Mouse (Mus musculus): ENCODE results near the gene Gm19402. TPM values are rescaled to one million over a fixed set of nuclear protein-coding genes. Genes with fewer than 3 reads are reported as not detected.

Gm19402 gene
- polyA plus RNA-seq, 2 experiments = not detected

- ATAC-seq (ENCODE audit: low FRiP score, low read depth) = no peak
- Histone ChIP-seq H3K4me2 (replicated peaks; ENCODE audit: low read depth, low read length, severe bottlenecking) (no peak overlapping the region), H3K36me3 (ENCODE audit: control insufficient read depth, insufficient read depth, low read length) (peaks cover 37% of the 10 kb centered on the region), H3K9me3 (ENCODE audit: control insufficient read depth, low read length) (no peaks in the 10 kb centered on the region), H3K27me3 (ENCODE audit: control insufficient read depth, insufficient read depth, low read length) (no peaks in the 10 kb centered on the region), H3K4me1 (ENCODE audit: control insufficient read depth, insufficient read depth, low read length) (no peaks in the 10 kb centered on the region), H3K27ac (replicated peaks; ENCODE audit: low read depth, low read length) (no peak overlapping the region), H3K4me3 (replicated peaks; ENCODE audit: low read length) (no peak overlapping the region), H3K9ac (ENCODE audit: low read depth, low read length, severe bottlenecking) (no peak overlapping the region)
- TF ChIP-seq POLR2A (IDR thresholded peaks at IDR 0.05; ENCODE audit: borderline replicate concordance, extremely low read depth, insufficient read depth, insufficient read length) = no peak
- DNase-seq (ENCODE audit: low spot score) = no peak
- WGBS = 86% methylated on average over 8 of the region's 8 CpGs
Observed at GRCm38 (mm10) chr10:77647901-77648300, 42.7 kb downstream of the Gm19402 start.

- H3K36me3 ChIP-seq (ENCODE audit: control insufficient read depth, insufficient read depth, low read length) = peaks cover 41% of the 10 kb centered on the region
- no peak overlapping the region for H3K9ac ChIP-seq (ENCODE audit: low read depth, low read length, severe bottlenecking)
- no peaks in the 10 kb centered on the region for H3K4me1 ChIP-seq (ENCODE audit: control insufficient read depth, insufficient read depth, low read length)
- no peak for DNase-seq (ENCODE audit: low spot score)
- 88% methylated on average over 1 of the region's 1 CpGs for WGBS
- TF ChIP-seq POLR2A (IDR thresholded peaks at IDR 0.05; ENCODE audit: borderline replicate concordance, extremely low read depth, insufficient read depth, insufficient read length) = no peak
- no peak for ATAC-seq (ENCODE audit: low FRiP score, low read depth)
- H3K4me2 ChIP-seq (replicated peaks; ENCODE audit: low read depth, low read length, severe bottlenecking) = no peak overlapping the region
- H3K27me3 ChIP-seq (ENCODE audit: control insufficient read depth, insufficient read depth, low read length) = no peaks in the 10 kb centered on the region
- H3K4me3 ChIP-seq (replicated peaks; ENCODE audit: low read length) = no peak overlapping the region
- H3K27ac ChIP-seq (replicated peaks; ENCODE audit: low read depth, low read length) = no peak overlapping the region
- H3K9me3 ChIP-seq (ENCODE audit: control insufficient read depth, low read length) = no peaks in the 10 kb centered on the region
Observed at GRCm38 (mm10) chr10:77647461-77647860, 43.1 kb downstream of the Gm19402 start.

- no peak overlapping the region for H3K4me2 ChIP-seq (replicated peaks; ENCODE audit: low read depth, low read length, severe bottlenecking)
- no peaks in the 10 kb centered on the region for H3K4me1 ChIP-seq (ENCODE audit: control insufficient read depth, insufficient read depth, low read length)
- H3K36me3 ChIP-seq (ENCODE audit: control insufficient read depth, insufficient read depth, low read length) = peaks cover 58% of the 10 kb centered on the region
- no peak overlapping the region for H3K4me3 ChIP-seq (replicated peaks; ENCODE audit: low read length)
- no peak for TF ChIP-seq POLR2A (IDR thresholded peaks at IDR 0.05; ENCODE audit: borderline replicate concordance, extremely low read depth, insufficient read depth, insufficient read length)
- H3K9ac ChIP-seq (ENCODE audit: low read depth, low read length, severe bottlenecking) = no peak overlapping the region
- ATAC-seq (ENCODE audit: low FRiP score, low read depth) (no peak), DNase-seq (ENCODE audit: low spot score) (no peak)
- 91% methylated on average over 5 of the region's 5 CpGs for WGBS
- no peak overlapping the region for H3K27ac ChIP-seq (replicated peaks; ENCODE audit: low read depth, low read length)
- no peaks in the 10 kb centered on the region for H3K9me3 ChIP-seq (ENCODE audit: control insufficient read depth, low read length)
- H3K27me3 ChIP-seq (ENCODE audit: control insufficient read depth, insufficient read depth, low read length) = no peaks in the 10 kb centered on the region
Observed at GRCm38 (mm10) chr10:77645571-77645970, 45.0 kb downstream of the Gm19402 start.

GRCm38 (mm10) chr10:77643160-77643559, 47.4 kb downstream of the Gm19402 start:
- no peak overlapping the region for H3K4me3 ChIP-seq (replicated peaks; ENCODE audit: low read length)
- H3K4me2 ChIP-seq (replicated peaks; ENCODE audit: low read depth, low read length, severe bottlenecking) = no peak overlapping the region
- no peak overlapping the region for H3K9ac ChIP-seq (ENCODE audit: low read depth, low read length, severe bottlenecking)
- H3K27me3 ChIP-seq (ENCODE audit: control insufficient read depth, insufficient read depth, low read length) = no peaks in the 10 kb centered on the region
- H3K4me1 ChIP-seq (ENCODE audit: control insufficient read depth, insufficient read depth, low read length) = no peaks in the 10 kb centered on the region
- no peak overlapping the region for H3K27ac ChIP-seq (replicated peaks; ENCODE audit: low read depth, low read length)
- H3K9me3 ChIP-seq (ENCODE audit: control insufficient read depth, low read length) = no peaks in the 10 kb centered on the region
- WGBS = 84% methylated on average over 7 of the region's 7 CpGs
- peaks cover 76% of the 10 kb centered on the region for H3K36me3 ChIP-seq (ENCODE audit: control insufficient read depth, insufficient read depth, low read length)
- no peak for TF ChIP-seq POLR2A (IDR thresholded peaks at IDR 0.05; ENCODE audit: borderline replicate concordance, extremely low read depth, insufficient read depth, insufficient read length)
- DNase-seq (ENCODE audit: low spot score) (no peak), ATAC-seq (ENCODE audit: low FRiP score, low read depth) (no peak)

MicroRNAs encoded within 50 kb of the gene (microRNA counts, 519-probe panel; counts per million panel counts)
- microRNA mmu-miR-1930 = not detected

Small RNAs within 50 kb of the gene (microRNA-seq; reads per million reads assigned to microRNA genes)
- 10.1 reads per million, percentile 21 among the genes with 10 or more reads in this experiment for gene Mir1930

Other genes with a start within 250 kb of the Gm19402 start
- gene Fam207a, start 175.0 kb downstream of the Gm19402 start, polyA plus RNA-seq (2012; rRNA removed) = 35.5 and 38.6 TPM in 2 replicates
- gene Fam207a, start 175.0 kb downstream of the Gm19402 start, polyA plus RNA-seq (2014; fragmentation: Nextera tagmentation; extraction: Ambion mirVana) = 40.6 and 41.7 TPM in 2 replicates
- gene Itgb2, start 160.5 kb downstream of the Gm19402 start, polyA plus RNA-seq (2012; rRNA removed) = 2.7 and 2.9 TPM in 2 replicates
- 2.5 and 3.7 TPM in 2 replicates for gene Itgb2, start 160.5 kb downstream of the Gm19402 start, polyA plus RNA-seq (2014; fragmentation: Nextera tagmentation; extraction: Ambion mirVana)
- 117 and 122 TPM in 2 replicates for gene Pttg1ip, start 109.0 kb downstream of the Gm19402 start, polyA plus RNA-seq (2012; rRNA removed)
- 138 and 147 TPM in 2 replicates for gene Pttg1ip, start 109.0 kb downstream of the Gm19402 start, polyA plus RNA-seq (2014; fragmentation: Nextera tagmentation; extraction: Ambion mirVana)
- 466 and 472 TPM in 2 replicates for gene Sumo3, start 84.7 kb downstream of the Gm19402 start, polyA plus RNA-seq (2012; rRNA removed)
- gene Sumo3, start 84.7 kb downstream of the Gm19402 start, polyA plus RNA-seq (2014; fragmentation: Nextera tagmentation; extraction: Ambion mirVana) = 328 and 351 TPM in 2 replicates
- 1.8 and 8.4 TPM in 2 replicates for gene Gm49325, start 84.6 kb downstream of the Gm19402 start, polyA plus RNA-seq (2012; rRNA removed)
- gene Gm49325, start 84.6 kb downstream of the Gm19402 start, polyA plus RNA-seq (2014; fragmentation: Nextera tagmentation; extraction: Ambion mirVana) = 1.9 and 5.8 TPM in 2 replicates
- gene Ube2g2, start 68.5 kb downstream of the Gm19402 start, polyA plus RNA-seq (2012; rRNA removed) = 55.1 and 59.8 TPM in 2 replicates
- gene Ube2g2, start 68.5 kb downstream of the Gm19402 start, polyA plus RNA-seq (2014; fragmentation: Nextera tagmentation; extraction: Ambion mirVana) = 57.4 and 58.6 TPM in 2 replicates
- 2.0 TPM in 2 replicates for gene Tspear, start 4.2 kb downstream of the Gm19402 start, polyA plus RNA-seq (2012; rRNA removed)
- gene Tspear, start 4.2 kb downstream of the Gm19402 start, polyA plus RNA-seq (2014; fragmentation: Nextera tagmentation; extraction: Ambion mirVana) = 1.1 and 1.5 TPM in 2 replicates
- gene Gm9508, start 6.5 kb upstream of the Gm19402 start, polyA plus RNA-seq (2012; rRNA removed) = not detected in 2 replicates
- not detected in 2 replicates for gene Gm9508, start 6.5 kb upstream of the Gm19402 start, polyA plus RNA-seq (2014; fragmentation: Nextera tagmentation; extraction: Ambion mirVana)
- gene Gm10272, start 15.9 kb upstream of the Gm19402 start, polyA plus RNA-seq (2012; rRNA removed) = not detected in 2 replicates
- gene Gm10272, start 15.9 kb upstream of the Gm19402 start, polyA plus RNA-seq (2014; fragmentation: Nextera tagmentation; extraction: Ambion mirVana) = not detected in 2 replicates
- not detected in 2 replicates for gene Gm10024, start 20.7 kb upstream of the Gm19402 start, polyA plus RNA-seq (2012; rRNA removed)
- gene Gm10024, start 20.7 kb upstream of the Gm19402 start, polyA plus RNA-seq (2014; fragmentation: Nextera tagmentation; extraction: Ambion mirVana) = 0.94 TPM in 1 of 2 replicates, not detected in the other
- not detected in 2 replicates for gene Gm10142, start 25.1 kb upstream of the Gm19402 start, polyA plus RNA-seq (2012; rRNA removed)
- gene Gm10142, start 25.1 kb upstream of the Gm19402 start, polyA plus RNA-seq (2014; fragmentation: Nextera tagmentation; extraction: Ambion mirVana) = not detected in 2 replicates
- gene Krtap12-1, start 29.8 kb upstream of the Gm19402 start, polyA plus RNA-seq (2012; rRNA removed) = 0.10 and 0.20 TPM in 2 replicates
- not detected in 2 replicates for gene Krtap12-1, start 29.8 kb upstream of the Gm19402 start, polyA plus RNA-seq (2014; fragmentation: Nextera tagmentation; extraction: Ambion mirVana)
- not detected in 2 replicates for gene Gm10100, start 35.7 kb upstream of the Gm19402 start, polyA plus RNA-seq (2012; rRNA removed)
- gene Gm10100, start 35.7 kb upstream of the Gm19402 start, polyA plus RNA-seq (2014; fragmentation: Nextera tagmentation; extraction: Ambion mirVana) = not detected in 2 replicates
- not detected in 2 replicates for gene Gm18596, start 51.9 kb upstream of the Gm19402 start, polyA plus RNA-seq (2012; rRNA removed)
- gene Gm18596, start 51.9 kb upstream of the Gm19402 start, polyA plus RNA-seq (2014; fragmentation: Nextera tagmentation; extraction: Ambion mirVana) = not detected in 2 replicates
- not detected in 2 replicates for gene Gm9736, start 60.6 kb upstream of the Gm19402 start, polyA plus RNA-seq (2012; rRNA removed)
- gene Gm9736, start 60.6 kb upstream of the Gm19402 start, polyA plus RNA-seq (2014; fragmentation: Nextera tagmentation; extraction: Ambion mirVana) = not detected in 2 replicates
- not detected in 2 replicates for gene Gm3233, start 68.9 kb upstream of the Gm19402 start, polyA plus RNA-seq (2012; rRNA removed)
- not detected in 2 replicates for gene Gm3233, start 68.9 kb upstream of the Gm19402 start, polyA plus RNA-seq (2014; fragmentation: Nextera tagmentation; extraction: Ambion mirVana)
- gene Gm3238, start 80.6 kb upstream of the Gm19402 start, polyA plus RNA-seq (2012; rRNA removed) = not detected in 2 replicates
- gene Gm3238, start 80.6 kb upstream of the Gm19402 start, polyA plus RNA-seq (2014; fragmentation: Nextera tagmentation; extraction: Ambion mirVana) = not detected in 2 replicates
- gene Gm7138, start 86.2 kb upstream of the Gm19402 start, polyA plus RNA-seq (2012; rRNA removed) = not detected in 2 replicates
- gene Gm7138, start 86.2 kb upstream of the Gm19402 start, polyA plus RNA-seq (2014; fragmentation: Nextera tagmentation; extraction: Ambion mirVana) = not detected in 2 replicates
- gene Gm3250, start 91.8 kb upstream of the Gm19402 start, polyA plus RNA-seq (2012; rRNA removed) = not detected in 2 replicates
- gene Gm3250, start 91.8 kb upstream of the Gm19402 start, polyA plus RNA-seq (2014; fragmentation: Nextera tagmentation; extraction: Ambion mirVana) = not detected in 2 replicates
- not detected in 2 replicates for gene Gm7137, start 97.4 kb upstream of the Gm19402 start, polyA plus RNA-seq (2012; rRNA removed)
- not detected in 2 replicates for gene Gm7137, start 97.4 kb upstream of the Gm19402 start, polyA plus RNA-seq (2014; fragmentation: Nextera tagmentation; extraction: Ambion mirVana)
- not detected in 2 replicates for gene Gm9639, start 104.3 kb upstream of the Gm19402 start, polyA plus RNA-seq (2012; rRNA removed)
- gene Gm9639, start 104.3 kb upstream of the Gm19402 start, polyA plus RNA-seq (2014; fragmentation: Nextera tagmentation; extraction: Ambion mirVana) = not detected in 2 replicates
- gene Gm19668, start 108.4 kb upstream of the Gm19402 start, polyA plus RNA-seq (2012; rRNA removed) = not detected in 2 replicates
- not detected in 2 replicates for gene Gm19668, start 108.4 kb upstream of the Gm19402 start, polyA plus RNA-seq (2014; fragmentation: Nextera tagmentation; extraction: Ambion mirVana)
- not detected in 2 replicates for gene Gm9507, start 121.1 kb upstream of the Gm19402 start, polyA plus RNA-seq (2012; rRNA removed)
- not detected in 2 replicates for gene Gm9507, start 121.1 kb upstream of the Gm19402 start, polyA plus RNA-seq (2014; fragmentation: Nextera tagmentation; extraction: Ambion mirVana)
- gene Gm2696, start 123.9 kb upstream of the Gm19402 start, polyA plus RNA-seq (2012; rRNA removed) = 0.13 and 0.25 TPM in 2 replicates
- not detected in 2 replicates for gene Gm2696, start 123.9 kb upstream of the Gm19402 start, polyA plus RNA-seq (2014; fragmentation: Nextera tagmentation; extraction: Ambion mirVana)
- gene Krtap10-4, start 136.3 kb upstream of the Gm19402 start, polyA plus RNA-seq (2012; rRNA removed) = not detected in 2 replicates
- gene Krtap10-4, start 136.3 kb upstream of the Gm19402 start, polyA plus RNA-seq (2014; fragmentation: Nextera tagmentation; extraction: Ambion mirVana) = not detected in 2 replicates
- 0.08 and 0.14 TPM in 2 replicates for gene Krtap10-10, start 145.2 kb upstream of the Gm19402 start, polyA plus RNA-seq (2012; rRNA removed)
- not detected in 2 replicates for gene Krtap10-10, start 145.2 kb upstream of the Gm19402 start, polyA plus RNA-seq (2014; fragmentation: Nextera tagmentation; extraction: Ambion mirVana)
- gene Gm36176, start 156.0 kb upstream of the Gm19402 start, polyA plus RNA-seq (2012; rRNA removed) = not detected in 2 replicates
- gene Gm36176, start 156.0 kb upstream of the Gm19402 start, polyA plus RNA-seq (2014; fragmentation: Nextera tagmentation; extraction: Ambion mirVana) = not detected in 2 replicates
- gene Gm10318, start 162.1 kb upstream of the Gm19402 start, polyA plus RNA-seq (2012; rRNA removed) = 0.13 TPM in 1 of 2 replicates, not detected in the other
- not detected in 2 replicates for gene Gm10318, start 162.1 kb upstream of the Gm19402 start, polyA plus RNA-seq (2014; fragmentation: Nextera tagmentation; extraction: Ambion mirVana)
- 0.06 and 0.10 TPM in 2 replicates for gene Gm3285, start 171.2 kb upstream of the Gm19402 start, polyA plus RNA-seq (2012; rRNA removed)
- not detected in 2 replicates for gene Gm3285, start 171.2 kb upstream of the Gm19402 start, polyA plus RNA-seq (2014; fragmentation: Nextera tagmentation; extraction: Ambion mirVana)
- 3.6 and 4.8 TPM in 2 replicates for gene Lrrc3, start 211.8 kb upstream of the Gm19402 start, polyA plus RNA-seq (2012; rRNA removed)
- 3.4 and 3.6 TPM in 2 replicates for gene Lrrc3, start 211.8 kb upstream of the Gm19402 start, polyA plus RNA-seq (2014; fragmentation: Nextera tagmentation; extraction: Ambion mirVana)